Mouse (Mus musculus) erythroblast, embryonic 14.5 days (primary cell): ENCODE results near the gene AK157302.

Experiments used
- GATA1 ChIP-seq: IDR thresholded peaks from 2 replicates; pipeline ENCODE4 v1.6.1; 2012; ENCODE audit warnings: low read length, inconsistent platforms, mixed read lengths
- TAL1 ChIP-seq: IDR thresholded peaks from 3 replicates; pipeline ENCODE4 v1.6.1; 2012; ENCODE audit warnings: low read length, inconsistent platforms, mixed read lengths

DNA sequence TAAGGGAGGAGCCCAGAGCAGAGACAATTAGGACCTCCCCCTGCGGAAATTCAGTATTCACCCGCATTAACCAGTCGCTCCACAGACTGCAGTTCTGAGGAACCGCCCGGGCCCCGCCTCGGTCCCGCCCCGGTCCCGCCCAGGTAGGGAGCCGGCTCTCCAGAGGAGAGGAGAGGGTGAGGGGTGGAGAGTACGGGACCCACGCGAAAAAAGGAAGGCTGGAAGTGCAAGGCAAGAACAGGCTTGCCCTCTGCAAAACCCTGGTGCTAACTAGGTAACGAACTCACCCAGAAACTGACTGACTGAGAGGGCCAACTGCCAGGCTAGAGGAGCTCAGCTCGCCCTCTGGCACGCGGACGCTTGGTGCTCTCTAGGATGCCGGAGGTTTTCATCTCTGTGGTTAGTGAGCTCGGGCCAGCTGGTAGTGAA, 11.2 kb downstream of the AK157302 start:
- no peak for TF ChIP-seq TAL1
- TF ChIP-seq GATA1: no peak
